Mouse (Mus musculus): ENCODE data around the gene Smad3.

Smad3 gene

GRCm38 (mm10) chr9:63696463-63697105 is 61.2 kb downstream of the Smad3 start:
- DNase-seq: no peak

- no peak for DNase-seq
Measured at GRCm38 (mm10) chr9:63691960-63692359, 65.8 kb downstream of the Smad3 start.

GRCm38 (mm10) chr9:63690511-63690910 is 67.3 kb downstream of the Smad3 start:
- DNase-seq: no peak

GRCm38 (mm10) chr9:63687413-63688015 is 70.3 kb downstream of the Smad3 start:
- DNase-seq: peak; percentile 81

- no peak for DNase-seq
Measured at GRCm38 (mm10) chr9:63685352-63685751, 72.4 kb downstream of the Smad3 start.

GRCm38 (mm10) chr9:63684277-63684676 is 73.5 kb downstream of the Smad3 start:
- DNase-seq: no peak

- DNase-seq: no peak
Measured at GRCm38 (mm10) chr9:63682943-63683342, 74.9 kb downstream of the Smad3 start.

GRCm38 (mm10) chr9:63682301-63682700 is 75.5 kb downstream of the Smad3 start:
- peak; percentile 66 for DNase-seq

GRCm38 (mm10) chr9:63678076-63678475 is 79.7 kb downstream of the Smad3 start:
- DNase-seq: peak; percentile 43

GRCm38 (mm10) chr9:63677621-63678020 is 80.2 kb downstream of the Smad3 start:
- DNase-seq: peak; percentile 59

- no peak for DNase-seq
Measured at GRCm38 (mm10) chr9:63674613-63675012, 83.2 kb downstream of the Smad3 start.

- DNase-seq: no peak
Measured at GRCm38 (mm10) chr9:63673494-63673805, 84.3 kb downstream of the Smad3 start.

- DNase-seq: peak; percentile 65
Measured at GRCm38 (mm10) chr9:63672797-63673493, 84.8 kb downstream of the Smad3 start.

- no peak for DNase-seq
Measured at GRCm38 (mm10) chr9:63669816-63670215, 88.0 kb downstream of the Smad3 start.

- no peak for DNase-seq
Measured at GRCm38 (mm10) chr9:63668621-63669020, 89.2 kb downstream of the Smad3 start.

- no peak for DNase-seq
Measured at GRCm38 (mm10) chr9:63667373-63667724, 90.4 kb downstream of the Smad3 start.

- peak; percentile 65 for DNase-seq
Measured at GRCm38 (mm10) chr9:63666612-63667372, 91.0 kb downstream of the Smad3 start.

- DNase-seq: peak; percentile 64
Measured at GRCm38 (mm10) chr9:63664792-63665646, 92.8 kb downstream of the Smad3 start.

- no peak for DNase-seq
Measured at GRCm38 (mm10) chr9:63664300-63664745, 93.5 kb downstream of the Smad3 start.

- no peak for DNase-seq
Measured at GRCm38 (mm10) chr9:63663222-63663621, 94.6 kb downstream of the Smad3 start.

- no peak for DNase-seq
Measured at GRCm38 (mm10) chr9:63662759-63663158, 95.0 kb downstream of the Smad3 start.

- DNase-seq: no peak
Measured at GRCm38 (mm10) chr9:63660691-63661090, 97.1 kb downstream of the Smad3 start.

GRCm38 (mm10) chr9:63660061-63660460 is 97.7 kb downstream of the Smad3 start:
- no peak for DNase-seq
